Mouse (Mus musculus): ENCODE results near the gene Kifc5b.
"Not testable (repeated sequence)": the region's sequence is repeated elsewhere in the genome, so short reads cannot be mapped to it uniquely, and the experiment has no call there.

Gene Kifc5b

GRCm38 (mm10) chr17:26971247-26971905, 54.5 kb downstream of the Kifc5b start:
- no peak for DNase-seq (ENCODE audit: low spot score)

GRCm38 (mm10) chr17:26972107-26972506, 55.2 kb downstream of the Kifc5b start:
- DNase-seq (ENCODE audit: low spot score): no peak

DNA sequence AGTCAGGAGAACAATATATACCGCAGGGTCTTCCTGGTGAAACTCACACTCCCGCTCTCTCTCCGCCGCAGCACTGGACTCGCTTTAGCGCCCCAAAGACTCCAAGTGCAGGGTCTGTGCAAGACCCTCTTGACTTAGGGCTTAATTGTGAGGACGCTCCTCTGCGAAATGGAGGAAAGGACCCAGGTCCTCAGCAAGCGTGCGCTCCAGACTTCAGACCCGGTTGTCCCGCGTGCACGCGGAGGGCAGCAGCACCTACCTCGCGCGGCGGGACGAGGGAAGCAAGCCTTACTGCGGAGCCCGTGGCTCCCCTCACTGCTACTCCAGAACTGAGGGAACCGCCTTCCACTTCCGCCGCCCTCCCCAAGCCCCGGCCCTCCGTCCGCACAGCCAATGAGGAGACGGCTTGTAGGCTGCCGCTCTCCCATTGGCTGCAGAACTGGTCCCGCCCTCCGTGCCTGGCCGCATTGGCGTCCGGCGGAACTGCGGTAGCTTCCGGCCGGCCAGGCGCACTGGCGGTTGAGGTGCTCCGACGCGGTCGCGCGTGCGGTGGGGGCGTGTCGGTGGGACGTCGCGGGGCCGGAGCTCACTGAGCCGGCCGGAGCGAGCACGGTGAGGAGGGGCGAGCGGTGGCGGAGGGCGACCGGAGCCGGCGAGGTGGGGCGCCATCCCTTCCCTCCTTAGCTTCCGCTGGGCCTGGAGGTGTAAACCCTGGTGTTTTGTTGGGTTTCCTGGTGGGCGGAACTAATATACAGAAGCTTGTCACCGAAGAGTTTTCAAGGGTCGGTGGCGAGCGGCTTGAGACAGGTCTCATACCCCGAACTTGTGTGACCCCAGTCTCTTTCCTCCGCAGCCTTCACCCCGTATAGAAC, 56.0 kb downstream of the Kifc5b start, which contains the start of gene Zbtb9:
Zbtb9 (plus strand) TSS at position 465 of the 872 bp plus-strand sequence.
- peak; percentile 86 for DNase-seq (ENCODE audit: low spot score)

GRCm38 (mm10) chr17:26974547-26974946, 57.7 kb downstream of the Kifc5b start:
- DNase-seq (ENCODE audit: low spot score): no peak

DNA sequence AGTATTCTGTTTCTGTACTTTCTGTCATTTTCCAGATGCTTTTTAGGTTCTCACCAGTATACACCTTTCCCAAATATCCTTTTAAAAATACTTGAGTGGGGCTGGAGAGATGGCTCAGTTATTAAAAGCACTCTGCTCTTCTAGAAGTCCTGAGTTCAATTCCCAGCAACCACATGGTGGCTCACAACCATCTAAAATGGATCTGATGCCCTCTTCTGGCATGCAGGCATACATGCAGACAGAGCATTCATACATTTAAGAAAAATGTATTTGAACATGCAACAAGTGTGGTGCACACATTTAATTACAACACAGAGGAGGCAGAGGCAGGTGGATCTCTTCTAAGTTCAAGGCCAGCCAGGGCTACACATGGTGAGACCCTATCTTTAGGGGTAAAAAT, 58.5 kb downstream of the Kifc5b start:
- DNase-seq (ENCODE audit: low spot score): no peak

DNA sequence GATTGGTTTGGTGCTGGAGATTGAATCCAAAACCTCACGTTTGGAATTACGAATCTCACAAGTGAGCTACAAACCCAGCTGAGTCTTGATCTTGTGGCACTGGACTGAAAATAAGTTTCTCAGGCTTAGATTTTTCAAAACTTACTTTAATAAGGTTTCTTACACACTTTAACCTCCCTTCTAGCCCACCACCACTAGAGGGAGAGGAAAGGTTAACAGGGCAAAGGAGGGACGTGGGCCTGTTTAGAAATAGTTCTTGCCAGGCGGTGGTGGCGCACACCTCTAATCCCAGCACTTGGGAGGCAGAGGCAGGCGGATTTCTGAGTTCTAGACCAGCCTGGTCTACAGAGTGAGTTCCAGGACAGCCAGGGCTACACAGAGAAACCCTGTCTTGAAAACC, 60.5 kb downstream of the Kifc5b start:
- not testable (repeated sequence) for DNase-seq (ENCODE audit: low spot score)

GRCm38 (mm10) chr17:26979426-26979825, 62.5 kb downstream of the Kifc5b start:
- DNase-seq (ENCODE audit: low spot score): no peak

GRCm38 (mm10) chr17:26981050-26981449, 64.2 kb downstream of the Kifc5b start:
- no peak for DNase-seq (ENCODE audit: low spot score)

Data from layer of hippocampus, adult 9-10 months (tissue).